Mouse (Mus musculus) adrenal gland, postnatal 10 days (tissue): ENCODE measurements around the gene 1700028K03Rik. TPM values are rescaled to one million over a fixed set of nuclear protein-coding genes. Genes with fewer than 3 reads are reported as not detected.
A peak's percentile ranks its signal among the peaks of the same experiment; 100 is the strongest.

Experiments used
- DNase-seq: peaks from one replicate; pipeline ENCODE4 v3.0.0; 2021; ENCODE audit warnings: mixed read lengths
- long read RNA-seq, 2 experiments: library from polyadenylated mRNA; stranded (forward); transcript quantifications; one replicate each; pipeline ENCODE4 v2.0.0; 2021
- total RNA-seq, 2 experiments: library from RNA; stranded (reverse); gene quantifications; 2 replicates each; pipeline ENCODE4 v1.2.3; 2021

Gene 1700028K03Rik
- total RNA-seq: under 1 TPM in 1 of 2 experiments, not detected in 1; 0.18 TPM
- long read RNA-seq, experiment 1: 0 reads
- long read RNA-seq, experiment 2: 0 reads

DNA sequence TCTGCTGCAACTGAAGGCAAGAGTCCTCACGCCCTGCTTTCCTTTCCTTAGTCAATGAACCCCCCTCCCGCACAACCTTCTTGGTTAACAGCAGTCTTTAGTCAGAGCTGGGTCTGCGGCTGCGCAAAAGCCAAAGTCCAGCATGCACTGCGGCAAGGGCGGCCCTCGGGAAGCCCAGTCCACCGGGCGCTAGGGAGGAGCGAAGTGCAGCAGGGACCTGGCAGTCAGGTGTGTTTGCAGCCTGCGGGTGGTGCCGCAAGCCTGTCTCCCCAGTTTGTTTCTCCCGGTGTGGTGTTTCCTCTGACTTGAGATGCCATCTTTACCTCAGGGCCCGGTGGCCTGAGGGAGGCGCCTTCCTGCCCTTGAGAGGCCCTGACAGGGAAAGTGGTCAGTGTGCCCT is at the start of gene 1700028K03Rik:
TSS of gene 1700028K03Rik (plus strand) at position 129 of the 400 bp plus-strand sequence.
- DNase-seq: no peak

DNA sequence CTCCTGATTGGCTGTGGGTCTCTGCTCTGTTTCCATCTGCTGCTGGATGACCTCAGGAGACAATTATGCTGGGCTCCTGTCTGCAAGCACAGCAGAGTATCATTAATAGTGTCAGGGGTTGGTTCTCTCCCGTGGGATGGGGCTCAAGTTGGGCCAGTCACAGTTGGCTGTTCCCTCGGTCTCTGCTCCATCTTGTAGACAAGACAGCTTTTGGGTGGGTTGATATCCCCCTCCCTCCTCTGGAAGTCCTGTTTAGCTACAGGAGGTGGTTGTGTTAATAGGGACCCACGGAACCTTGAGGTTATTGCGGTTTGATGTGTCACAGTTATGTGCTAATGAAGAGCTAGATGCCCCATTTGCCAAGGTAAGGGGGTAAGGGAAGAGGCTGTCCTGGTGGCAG is 45.5 kb upstream of the 1700028K03Rik start:
- no peak for DNase-seq

DNA sequence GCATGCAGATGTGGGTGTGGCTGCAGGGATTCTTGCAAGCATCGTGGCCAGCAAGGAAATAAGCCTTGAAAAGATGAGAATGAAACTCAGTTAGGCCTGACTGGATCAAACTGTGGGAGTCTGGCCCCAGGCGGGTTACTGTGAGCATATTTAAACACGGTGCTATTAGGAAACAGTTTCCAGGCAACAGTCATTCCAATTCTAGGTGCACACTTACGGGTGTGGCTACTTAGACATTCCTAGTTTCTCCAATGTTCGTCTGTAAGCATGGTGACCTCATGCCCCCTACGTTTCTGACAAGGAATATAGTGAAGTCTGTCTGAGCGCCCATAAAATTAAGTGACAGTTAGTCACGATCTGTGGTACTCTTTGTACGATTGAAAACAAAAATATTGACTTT is 43.5 kb upstream of the 1700028K03Rik start:
- DNase-seq: no peak

DNA sequence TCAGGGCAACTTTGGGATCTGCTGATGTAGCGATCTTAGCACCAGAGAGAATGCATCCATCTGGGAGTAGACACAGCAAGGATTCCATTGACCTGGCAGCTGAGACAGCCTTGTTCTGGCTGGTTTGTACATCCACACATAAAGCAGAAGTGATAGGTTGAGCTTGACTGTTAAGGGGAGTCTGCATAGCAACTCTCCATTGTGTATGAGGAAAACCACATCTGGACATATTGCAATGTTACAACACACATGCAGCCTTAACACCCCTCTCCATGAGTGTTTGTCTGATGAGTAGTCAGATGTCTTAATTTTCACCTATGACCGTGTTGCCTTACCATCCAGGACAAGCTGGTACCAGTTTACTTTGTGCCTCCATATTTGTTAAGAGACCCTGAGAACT is 42.0 kb upstream of the 1700028K03Rik start:
- no peak for DNase-seq

DNA sequence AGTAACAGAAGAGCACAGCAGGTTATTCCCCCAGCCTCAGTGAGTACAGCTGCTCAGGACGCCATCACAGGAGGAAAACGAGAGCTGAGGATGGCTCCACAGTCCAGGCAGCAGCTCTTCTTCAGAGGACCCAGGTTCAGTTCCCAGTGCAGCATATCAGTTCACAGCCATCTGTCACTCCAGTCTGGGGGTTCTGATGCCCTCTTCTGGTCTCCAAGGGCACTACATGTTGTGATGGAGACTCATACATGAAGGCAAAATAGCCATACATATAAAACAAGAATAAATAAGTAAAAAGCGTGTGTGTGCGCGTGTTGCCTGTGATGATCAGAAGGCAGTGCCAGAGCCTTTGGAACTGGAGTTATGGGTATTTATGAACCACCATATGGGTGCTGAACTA is 39.8 kb upstream of the 1700028K03Rik start:
- no peak for DNase-seq

DNA sequence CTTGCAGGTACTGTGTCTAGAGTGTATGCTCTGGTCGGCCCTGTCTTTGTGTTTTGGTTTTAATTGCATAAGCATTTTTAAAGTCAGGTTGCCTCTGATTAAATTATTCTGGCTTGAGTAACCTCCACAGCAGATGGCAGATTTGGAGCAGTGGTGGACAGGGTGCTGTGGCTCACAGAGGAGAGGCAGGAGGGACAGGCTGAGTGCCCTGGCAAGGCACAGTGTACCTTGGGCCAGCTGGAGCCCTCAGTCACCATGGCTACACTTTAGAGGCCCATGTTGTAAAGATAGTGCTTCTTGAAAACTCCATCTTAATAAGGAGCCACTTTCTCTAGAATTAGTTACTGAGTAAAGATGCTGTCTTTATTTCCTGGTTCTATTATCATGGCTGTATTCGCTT is 38.5 kb upstream of the 1700028K03Rik start:
- no peak for DNase-seq

DNA sequence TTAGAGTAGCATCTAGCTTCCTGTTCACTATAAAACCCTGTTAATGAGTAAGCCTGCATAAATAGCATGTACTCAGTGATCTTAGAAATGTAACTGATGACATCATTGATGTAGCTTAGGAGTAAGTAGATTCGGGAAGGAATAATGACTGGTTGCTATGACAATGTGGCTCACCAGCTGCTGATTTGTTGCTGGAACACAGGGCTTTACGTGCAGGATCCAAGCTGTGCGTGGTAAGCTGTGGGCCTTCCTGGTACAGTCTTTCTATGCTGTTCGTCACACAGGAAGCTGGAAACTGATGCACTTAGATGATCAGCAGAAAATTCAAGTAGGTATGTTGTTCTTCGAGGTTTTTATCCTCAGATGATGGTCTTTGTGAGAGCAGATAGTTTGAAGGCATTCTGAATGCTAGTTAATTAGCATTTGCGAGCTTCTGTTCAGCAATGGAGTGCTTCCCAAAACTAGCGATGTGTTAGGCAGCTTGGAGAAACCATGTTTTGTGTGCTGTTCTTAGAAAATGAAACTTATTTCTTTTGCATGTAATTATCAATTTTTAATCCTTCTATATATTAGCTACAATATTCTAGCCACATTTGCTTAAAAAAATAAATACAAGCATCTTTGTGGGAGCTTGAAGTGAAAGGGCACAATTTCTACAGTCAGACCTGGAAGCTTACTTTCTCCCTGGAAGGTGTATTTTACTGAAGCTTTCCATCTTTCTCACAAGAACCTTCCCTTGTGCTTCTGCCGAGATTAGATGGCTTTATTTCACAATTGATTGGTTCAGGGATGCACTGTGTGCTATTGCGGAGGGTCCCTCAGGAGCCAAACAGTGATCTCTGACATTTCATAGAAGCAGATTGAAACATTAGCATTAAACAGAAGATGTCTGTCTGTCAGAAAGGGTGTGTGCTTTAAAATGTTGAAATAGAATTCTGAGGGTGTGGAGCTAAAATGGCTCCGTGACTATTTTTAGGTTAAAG is 36.7 kb upstream of the 1700028K03Rik start:
- DNase-seq: no peak

DNA sequence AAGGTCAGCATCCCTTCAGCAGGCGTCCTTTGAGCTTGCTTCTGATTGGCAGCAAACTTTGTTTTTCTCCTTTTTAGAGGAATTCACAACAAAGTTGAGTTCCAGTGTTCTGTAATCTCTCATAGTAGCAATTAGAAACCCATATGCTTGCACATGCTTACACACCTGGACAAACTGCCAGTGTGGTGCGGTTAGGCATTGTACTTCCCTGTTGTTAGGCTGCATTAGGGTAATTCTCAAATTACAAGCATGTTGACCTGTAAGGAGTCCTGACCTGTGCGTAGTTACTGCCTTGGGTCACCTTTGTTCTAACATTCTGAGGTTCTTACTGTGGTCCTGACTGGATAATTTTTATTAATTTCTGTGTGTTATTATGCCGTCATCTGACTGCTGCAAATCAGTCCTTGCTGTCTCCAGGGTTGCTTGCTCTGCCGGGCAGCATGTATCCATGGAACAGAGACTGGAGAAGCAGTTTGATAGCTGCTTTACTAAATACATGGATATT is 35.7 kb upstream of the 1700028K03Rik start:
- no peak for DNase-seq

DNA sequence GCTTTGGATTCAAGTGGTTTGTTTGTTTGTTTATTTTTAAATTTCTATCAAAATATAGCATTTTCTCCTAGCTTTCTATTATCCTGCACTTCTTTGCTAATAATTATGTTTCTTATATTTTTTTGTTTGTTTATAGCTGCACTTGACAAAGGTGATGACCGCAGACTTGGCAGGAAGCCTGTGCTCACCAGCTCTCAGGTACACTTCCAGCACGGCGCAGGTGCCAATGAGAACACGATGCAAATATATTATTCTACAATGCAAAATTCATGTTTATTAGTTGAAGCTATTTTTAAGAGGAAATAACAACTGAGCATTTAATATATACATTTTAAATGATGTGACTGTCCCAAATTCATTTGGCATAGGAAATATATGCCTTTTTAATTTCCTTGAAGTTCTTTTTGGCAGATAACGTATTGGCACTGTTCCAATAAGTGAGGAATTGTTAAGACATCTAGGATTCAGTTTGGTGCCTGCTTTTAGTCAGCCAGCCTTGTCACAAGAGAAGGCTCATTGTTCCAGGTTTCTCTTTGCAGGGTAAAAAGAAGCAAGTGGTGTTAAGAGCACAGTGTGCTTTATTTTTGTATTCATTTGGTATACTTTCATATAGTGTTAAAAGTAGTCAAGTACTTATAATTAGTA is 34.5 kb upstream of the 1700028K03Rik start:
- DNase-seq: no peak

DNA sequence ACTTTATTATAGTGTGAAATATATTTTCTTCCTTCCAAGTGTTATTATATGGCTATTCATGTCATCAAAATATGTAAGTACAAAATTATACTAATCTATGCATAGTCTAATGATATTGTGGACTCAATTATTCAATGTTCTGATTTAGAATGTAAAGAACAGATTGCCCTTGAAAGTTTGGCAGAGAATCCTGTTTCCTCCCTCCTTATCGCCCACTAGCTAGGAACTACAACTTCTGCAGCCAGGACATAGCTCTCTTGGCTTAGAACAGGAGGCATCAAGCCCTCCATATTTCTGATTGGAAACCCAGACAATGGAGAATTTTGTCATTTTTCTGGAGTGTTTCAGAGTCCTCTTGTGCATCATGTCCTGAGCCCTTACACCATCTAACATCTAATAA is 33.8 kb upstream of the 1700028K03Rik start:
- DNase-seq: no peak

DNA sequence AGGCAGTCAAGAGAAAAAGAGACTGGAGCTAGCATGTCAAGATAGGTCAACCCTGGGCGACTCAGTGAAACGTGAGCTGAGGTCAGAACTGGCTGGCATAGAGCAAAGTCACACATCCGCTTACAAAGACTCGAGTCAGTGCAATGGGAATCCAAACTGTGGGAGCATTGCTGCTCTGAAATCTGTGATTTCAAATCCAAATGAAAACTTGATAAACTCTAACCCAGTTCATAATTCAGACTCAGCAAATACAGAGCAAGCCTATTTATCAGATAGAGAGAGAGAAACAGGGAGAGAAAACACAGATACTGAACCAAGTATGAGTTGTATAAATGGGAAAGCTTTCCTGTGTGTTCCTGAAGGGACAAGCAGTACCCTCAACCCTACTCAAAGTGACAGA is 27.2 kb upstream of the 1700028K03Rik start, which contains the start of gene Gm42669:
TSS of gene Gm42669 (plus strand) at position 301 of the 400 bp plus-strand sequence.
- DNase-seq: no peak

DNA sequence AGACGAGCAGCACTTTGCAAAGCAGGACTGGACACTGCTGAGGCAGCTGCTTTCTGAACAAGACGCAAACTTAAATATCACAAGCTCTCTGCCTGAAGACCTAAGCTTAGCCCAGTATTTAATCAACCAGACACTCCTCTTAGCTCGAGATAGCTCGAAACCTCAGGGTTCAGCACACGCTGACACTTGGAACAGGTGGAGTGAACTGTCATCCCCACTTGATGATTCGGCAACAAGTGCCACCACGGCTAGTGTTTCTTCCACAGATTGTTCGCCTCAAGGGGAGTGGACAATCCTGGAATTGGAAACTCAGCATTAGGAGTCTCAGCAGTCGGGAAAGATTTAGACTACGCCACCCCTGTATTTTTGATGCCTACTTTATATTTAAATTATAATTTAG is 24.0 kb upstream of the 1700028K03Rik start:
- no peak for DNase-seq

DNA sequence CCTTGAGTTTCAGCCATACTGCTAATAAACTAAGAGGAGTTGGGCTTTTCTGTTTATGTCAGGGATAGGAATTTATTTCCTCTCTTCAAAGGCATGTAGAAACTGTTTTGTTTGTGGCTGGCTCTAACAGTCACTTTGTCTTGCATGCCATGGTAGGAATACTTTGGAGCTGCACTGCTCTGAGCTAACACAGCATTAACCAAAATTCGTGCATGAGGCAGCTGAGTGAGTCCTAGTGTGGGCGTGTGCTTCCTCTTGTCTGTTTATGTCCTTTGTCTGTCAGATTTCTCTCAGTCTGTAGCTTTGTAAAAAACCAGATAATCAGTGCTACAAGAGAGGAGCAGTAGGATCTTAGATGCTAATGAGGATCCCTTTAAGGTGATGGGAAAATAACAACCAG is 23.2 kb upstream of the 1700028K03Rik start:
- no peak for DNase-seq

DNA sequence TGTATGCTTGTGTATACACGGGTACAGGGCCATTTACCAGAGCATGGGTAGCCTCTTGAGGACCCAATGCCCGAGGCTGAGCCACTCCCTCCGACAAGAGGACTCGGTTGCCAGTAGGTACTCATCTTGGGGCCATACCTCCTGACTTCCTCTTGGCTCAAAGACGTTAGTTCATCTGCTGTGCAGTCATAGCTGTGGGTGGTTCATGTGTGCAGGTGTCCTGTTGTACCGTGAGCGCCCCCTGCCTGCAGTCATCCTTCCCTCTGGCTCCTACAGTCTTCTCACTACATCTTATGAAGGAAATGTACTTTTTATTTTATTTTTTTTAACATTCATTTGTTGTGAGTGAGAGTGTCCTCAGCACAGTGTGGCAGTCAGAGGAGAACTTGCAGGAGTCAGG is 20.9 kb upstream of the 1700028K03Rik start:
- DNase-seq: peak; percentile 71

DNA sequence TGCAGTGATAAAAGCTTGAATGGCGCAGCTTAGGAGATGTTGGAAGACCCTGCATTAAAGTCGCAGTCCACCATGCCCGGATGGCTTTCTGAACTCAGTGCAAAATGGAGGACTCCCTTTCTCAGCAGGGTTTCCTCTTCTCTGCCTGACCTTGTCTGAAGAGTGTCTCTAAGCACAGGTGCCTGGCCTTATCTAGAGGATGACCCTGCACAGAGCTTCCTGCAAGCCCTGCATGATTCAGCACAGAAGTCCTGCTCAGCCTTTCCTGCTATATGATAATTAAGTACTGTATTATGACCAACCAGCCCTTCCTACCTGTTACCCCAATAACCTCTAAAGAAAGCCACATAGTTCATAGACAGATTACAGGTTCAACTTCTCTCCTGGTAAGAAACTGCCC is 19.1 kb upstream of the 1700028K03Rik start:
- DNase-seq: no peak

DNA sequence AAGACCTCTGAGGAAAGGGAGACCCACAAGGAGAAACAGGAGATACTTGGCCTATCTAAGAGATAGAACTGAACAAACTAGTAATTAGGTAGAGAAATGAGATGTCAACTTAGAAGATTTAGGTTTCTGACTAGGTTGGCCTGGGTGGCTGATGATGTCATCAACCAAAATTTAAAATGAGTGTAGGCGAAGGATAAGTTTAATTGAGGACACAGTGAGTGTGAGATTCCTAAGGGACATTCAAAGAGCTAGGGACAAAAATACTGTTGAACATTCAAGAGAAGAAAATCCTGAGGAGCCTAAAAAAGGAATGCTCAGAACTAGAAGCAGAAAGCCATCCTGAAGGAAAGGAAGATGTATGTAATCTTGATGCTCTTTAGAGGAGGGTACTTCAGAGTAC is 18.4 kb upstream of the 1700028K03Rik start:
- no peak for DNase-seq

DNA sequence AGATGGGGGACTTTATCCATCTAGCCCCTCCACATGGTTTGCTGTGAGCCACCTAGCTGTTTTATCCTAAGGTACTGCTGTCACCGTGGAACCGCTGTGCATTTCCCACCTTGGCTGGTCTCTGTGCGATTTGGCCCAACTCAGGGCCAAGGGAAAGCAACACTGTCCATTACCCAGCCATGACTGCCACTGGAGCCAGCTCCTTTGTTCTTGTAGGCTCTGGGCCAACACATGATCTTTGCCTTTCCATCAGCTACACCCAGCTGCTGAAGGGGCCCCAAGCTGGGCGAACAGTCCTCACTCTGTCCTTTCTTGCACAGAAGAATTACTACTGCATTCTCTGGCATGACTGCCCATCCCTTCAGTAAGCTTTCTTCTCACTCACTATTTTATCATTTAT is 15.9 kb upstream of the 1700028K03Rik start:
- DNase-seq: peak; percentile 7

DNA sequence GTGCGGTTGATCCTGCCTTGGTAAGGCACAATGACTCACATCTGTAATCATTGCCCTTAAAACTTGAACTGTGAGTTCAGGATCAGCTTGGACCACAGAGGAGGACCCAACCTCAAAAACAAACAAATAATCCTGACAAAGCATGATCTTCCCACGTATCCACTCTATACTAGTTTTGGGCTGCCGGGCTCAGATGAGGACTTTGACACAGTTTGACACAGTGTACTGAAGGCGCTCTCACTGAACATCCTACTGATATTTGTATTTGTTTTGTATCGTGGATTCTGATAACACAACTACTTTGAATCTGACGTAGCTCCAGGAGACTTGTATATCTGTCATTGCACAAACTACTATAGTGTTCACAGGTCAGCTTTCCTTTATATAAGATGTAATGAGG is 13.1 kb upstream of the 1700028K03Rik start:
- DNase-seq: no peak

DNA sequence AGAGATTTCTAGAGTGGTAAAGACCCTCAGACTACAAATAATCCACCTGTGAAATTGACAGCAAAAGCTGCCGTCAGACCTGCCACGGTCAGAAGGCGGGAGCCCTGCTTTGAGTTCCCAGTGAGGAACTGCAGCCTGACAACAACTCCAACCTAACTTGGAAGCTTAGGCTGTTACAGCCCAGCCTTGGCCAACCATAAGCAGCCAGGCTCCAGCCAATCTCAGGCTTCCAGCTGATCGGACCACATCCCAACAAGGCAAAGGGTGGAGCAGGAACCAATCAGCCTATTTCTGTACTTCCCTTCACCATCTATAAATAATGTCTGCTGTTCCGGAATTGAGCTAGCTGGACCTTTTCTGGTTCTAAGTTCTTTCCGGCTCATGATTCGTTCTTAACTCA is 12.6 kb upstream of the 1700028K03Rik start:
- DNase-seq: peak; percentile 14

DNA sequence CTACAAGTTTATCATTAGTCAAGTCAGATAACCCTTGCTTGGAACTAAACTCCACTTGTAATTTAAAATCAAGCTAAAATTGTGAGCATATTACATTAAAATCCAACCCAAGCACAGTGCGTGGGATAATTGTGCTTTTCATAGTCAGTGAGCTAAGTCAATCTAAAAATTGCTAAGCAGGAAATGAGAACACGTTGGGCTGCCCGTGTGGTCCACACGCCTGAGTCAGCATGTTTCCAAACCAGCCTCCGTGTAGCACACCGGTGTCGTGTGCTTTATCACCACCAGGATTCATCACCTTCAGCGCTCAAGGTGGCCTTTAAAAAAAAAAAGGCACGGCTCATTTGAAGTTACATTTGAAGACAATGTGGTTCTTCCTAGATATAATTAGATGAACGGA is 10.2 kb upstream of the 1700028K03Rik start:
- no peak for DNase-seq

DNA sequence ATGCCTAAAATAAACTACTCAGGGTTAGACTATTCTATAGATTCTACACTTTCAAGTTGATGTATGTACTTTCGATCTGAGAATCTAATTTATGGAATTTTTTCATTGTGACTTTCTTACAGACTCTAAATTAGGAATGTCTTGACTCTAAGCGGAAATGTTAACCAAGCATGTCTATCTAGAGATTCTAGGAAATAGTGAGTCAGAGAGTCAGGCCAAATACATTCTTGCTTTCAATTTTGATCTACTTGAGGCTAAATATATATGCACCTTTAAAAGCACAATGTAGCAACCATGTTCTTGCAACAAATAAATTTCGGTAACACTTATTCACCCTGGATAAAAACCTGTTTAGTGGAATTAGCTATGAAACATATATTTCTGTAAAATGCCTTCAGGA is 5.7 kb upstream of the 1700028K03Rik start:
- DNase-seq: no peak

DNA sequence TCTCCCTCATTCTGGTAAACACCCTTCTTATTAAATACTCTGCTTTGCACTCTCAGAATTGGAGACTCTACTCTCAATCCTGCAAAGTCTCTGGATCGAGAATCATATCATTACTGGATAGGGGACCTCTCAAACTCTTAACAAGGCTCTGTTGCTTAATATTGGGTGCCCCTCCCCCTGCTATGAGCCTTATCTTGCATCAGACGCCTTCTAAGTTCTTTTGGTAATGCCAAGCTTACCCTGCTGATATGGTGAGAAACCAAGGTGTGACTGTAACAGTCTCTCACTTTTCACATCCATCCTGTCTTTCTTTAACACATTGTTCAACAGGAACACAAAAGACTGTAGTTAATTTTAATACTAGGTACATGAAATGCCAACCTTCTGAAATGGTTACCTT is 919 bp upstream of the 1700028K03Rik start:
- DNase-seq: no peak

DNA sequence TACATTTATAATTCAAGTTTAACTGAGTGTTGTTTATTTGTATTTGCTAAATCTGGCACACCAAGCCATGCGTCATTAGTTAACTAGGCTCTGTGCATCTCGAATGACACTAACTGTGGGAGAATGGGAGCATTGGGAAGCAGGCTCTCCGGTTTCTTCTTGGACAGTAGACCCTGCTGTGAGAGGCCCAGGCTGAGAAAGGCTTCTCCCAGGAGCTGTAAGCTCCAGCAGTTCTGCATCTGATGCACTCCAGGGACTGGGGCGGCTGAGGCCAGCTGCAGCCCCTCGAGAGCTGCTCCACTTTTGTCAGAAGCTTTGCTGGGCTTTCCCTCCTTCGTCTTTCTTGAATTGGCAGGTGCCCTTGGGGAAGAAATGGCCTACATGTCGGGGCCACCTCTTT is 7.2 kb downstream of the 1700028K03Rik start:
- peak; percentile 25 for DNase-seq
